Mouse (Mus musculus) lung, embryonic 14.5 days (tissue): ENCODE results near the gene Kcnc2. TPM values are rescaled to one million over a fixed set of nuclear protein-coding genes. Genes with fewer than 3 reads are reported as not detected.

Source experiments
- ATAC-seq: fragments of 200-750 bp; cut with Nextera tagmentation; 2 replicates; pipeline ENCODE4 v1.8.0; 2017; ENCODE audit warnings: mild to moderate bottlenecking, moderate TSS enrichment, moderate library complexity; ENCODE audit not compliant: insufficient read depth
- DNase-seq: peaks from one replicate; pipeline ENCODE4 v3.0.0-alpha.2; 2015
- H3K27ac ChIP-seq: fragments of 300-500 bp; sonication (generic); 2 replicates; pipeline ENCODE4 v1.5.1; 2014; ENCODE audit warnings: low read depth, mild to moderate bottlenecking, moderate library complexity
- H3K27me3 ChIP-seq: fragments of 300-500 bp; sonication (generic); 2 replicates; pipeline ENCODE4 v1.6.1; 2014; ENCODE audit warnings: low read length, control low read depth; ENCODE audit not compliant: insufficient read depth
- H3K36me3 ChIP-seq: fragments of 300-500 bp; sonication (generic); 2 replicates; pipeline ENCODE4 v1.6.1; 2014; ENCODE audit warnings: control low read depth; ENCODE audit not compliant: insufficient read depth
- H3K4me1 ChIP-seq: fragments of 300-500 bp; sonication (generic); 2 replicates; pipeline ENCODE4 v1.6.1; 2014; ENCODE audit warnings: antibody characterized with exemption, control low read depth; ENCODE audit not compliant: insufficient read depth
- H3K4me2 ChIP-seq: fragments of 300-500 bp; sonication (generic); 2 replicates; pipeline ENCODE4 v1.6.1; 2014; ENCODE audit warnings: mild to moderate bottlenecking
- H3K4me3 ChIP-seq: fragments of 300-500 bp; sonication (generic); 2 replicates; pipeline ENCODE4 v1.5.1; 2014; ENCODE audit warnings: low read depth, low read length
- H3K9ac ChIP-seq: fragments of 300-500 bp; sonication (generic); 2 replicates; pipeline ENCODE4 v1.6.1; 2014
- H3K9me3 ChIP-seq: fragments of 300-500 bp; sonication (generic); 2 replicates; pipeline ENCODE4 v1.6.1; 2016; ENCODE audit warnings: low read depth, low read length, control low read depth
- CTCF ChIP-seq: IDR thresholded peaks from 2 replicates; pipeline ENCODE4 v1.5.1; 2016; ENCODE audit warnings: antibody characterized with exemption, low read depth
- WGBS: fragments of 180-500 bp; shearing (Covaris S2); extraction: QIAGEN DNeasy Blood & Tissue Kit; methylation state at CpG from one replicate; pipeline ENCODE4 v1.1.7; 2014; 5-methylcytosine and 5-hydroxymethylcytosine counted together
- polyA plus RNA-seq: library from polyadenylated mRNA; unstranded; fragments of >200 nt; fragmentation: Nextera tagmentation; extraction: Ambion mirVana; gene quantifications from 2 replicates; pipeline ENCODE4 v1.2.1, GENCODE M21; 2014

Gene Kcnc2
- polyA plus RNA-seq, 1 experiment from 2014 or later, result 0.13 TPM

DNA sequence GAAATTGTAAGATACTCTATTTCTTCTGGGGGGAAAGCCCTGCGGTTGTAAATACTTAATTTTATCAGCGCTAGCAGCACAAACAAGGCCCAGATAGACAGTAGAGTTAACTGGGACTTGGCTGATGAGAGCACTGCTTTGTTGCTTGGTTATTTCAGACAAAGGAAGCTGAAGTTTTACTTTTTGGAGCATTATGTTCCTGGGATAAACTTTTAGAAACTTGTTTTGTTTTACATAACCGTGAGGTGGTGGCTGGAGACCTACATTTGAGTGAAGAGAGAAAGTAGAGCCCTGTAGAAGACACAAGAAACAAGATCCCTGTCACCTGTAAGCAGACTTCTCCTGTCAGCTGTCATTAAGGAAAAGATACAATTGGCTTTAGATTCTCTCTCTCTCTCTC, 1.4 kb upstream of the Kcnc2 start:
- H3K4me3 ChIP-seq, result no peak overlapping the region
- no peak for TF ChIP-seq CTCF
- DNase-seq, result no peak
- H3K27ac ChIP-seq, result no peak overlapping the region
- peaks cover 40% of the 10 kb centered on the region for H3K27me3 ChIP-seq
- H3K36me3 ChIP-seq, result no peaks in the 10 kb centered on the region
- 62% methylated on average over 3 of the region's 3 CpGs for WGBS
- ATAC-seq, result no peak
- H3K9me3 ChIP-seq, result no peaks in the 10 kb centered on the region
- no peaks in the 10 kb centered on the region; the same call in 1 of the 2 replicates for H3K4me1 ChIP-seq
- peak overlapping the region; percentile 93 for H3K4me2 ChIP-seq
- no peak overlapping the region for H3K9ac ChIP-seq

DNA sequence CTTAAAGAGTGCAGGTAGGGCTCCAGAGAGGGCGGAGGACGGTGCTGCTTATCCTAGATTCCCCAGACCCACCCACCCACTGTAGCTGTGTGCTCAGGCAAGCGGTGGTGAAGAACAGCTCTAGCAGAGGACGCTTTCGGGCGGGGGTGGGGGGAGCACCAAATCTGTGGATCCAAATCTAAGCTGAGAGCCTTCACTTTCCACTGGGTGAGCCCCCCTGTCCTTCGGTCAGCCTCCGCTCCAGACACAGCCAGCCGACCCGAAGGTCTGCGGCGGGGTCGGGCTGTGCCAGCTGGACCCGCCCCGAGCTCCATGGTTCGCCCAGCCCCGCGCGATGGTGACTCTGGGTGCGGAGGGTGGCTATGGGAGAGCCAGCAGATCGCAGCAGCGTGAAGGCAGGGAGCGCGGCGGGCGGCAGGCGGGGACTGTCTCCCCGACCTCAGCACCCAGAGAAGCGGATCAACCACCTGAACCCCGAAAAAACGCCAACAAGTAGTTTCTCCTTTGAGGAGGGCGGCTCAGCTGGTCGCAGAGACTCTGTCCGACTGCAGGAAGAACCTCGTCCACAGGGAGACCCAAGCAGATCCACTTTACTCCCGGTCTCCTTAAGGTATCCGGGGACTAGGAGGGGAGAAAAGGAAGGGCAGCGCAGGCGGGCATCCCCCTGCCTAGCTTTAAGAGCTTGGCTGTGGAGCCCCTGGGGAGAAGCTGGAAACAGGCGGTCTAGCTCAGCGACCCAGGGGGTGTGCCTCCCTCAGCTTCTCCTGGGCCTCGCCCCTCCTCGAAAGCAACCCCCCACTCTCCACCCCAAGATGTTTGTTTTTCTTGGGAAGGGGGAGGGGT, 761 bp upstream of the Kcnc2 start:
- ATAC-seq, result peak; percentile 78
- 1% methylated on average over 43 of the region's 43 CpGs for WGBS
- H3K27ac ChIP-seq, result no peak overlapping the region

DNA sequence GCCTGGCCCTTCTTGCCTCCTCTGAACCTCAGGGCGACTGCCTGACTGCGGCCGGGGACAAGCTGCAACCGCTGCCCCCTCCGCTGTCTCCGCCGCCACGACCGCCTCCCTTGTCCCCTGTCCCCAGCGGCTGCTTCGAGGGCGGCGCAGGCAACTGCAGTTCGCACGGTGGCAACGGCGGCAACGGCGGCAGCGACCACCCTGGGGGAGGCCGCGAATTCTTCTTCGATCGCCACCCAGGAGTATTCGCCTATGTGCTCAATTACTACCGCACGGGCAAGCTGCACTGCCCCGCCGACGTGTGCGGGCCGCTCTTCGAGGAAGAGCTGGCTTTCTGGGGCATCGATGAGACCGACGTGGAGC, 863 bp downstream of the Kcnc2 start:
- DNase-seq, result peak; percentile 43
- H3K36me3 ChIP-seq, result no peaks in the 10 kb centered on the region
- ATAC-seq, result peak; percentile 10; the same call in 1 of the 2 replicates
- H3K4me2 ChIP-seq, result peak overlapping the region; percentile 93
- peak overlapping the region; percentile 47 for H3K4me3 ChIP-seq
- under 1% methylated on average over 36 of the region's 36 CpGs for WGBS
- no peak overlapping the region for H3K27ac ChIP-seq
- TF ChIP-seq CTCF, result no peak
- H3K27me3 ChIP-seq, result peaks cover 40% of the 10 kb centered on the region
- H3K9me3 ChIP-seq, result no peaks in the 10 kb centered on the region
- H3K4me1 ChIP-seq, result no peaks in the 10 kb centered on the region; the same call in 1 of the 2 replicates
- H3K9ac ChIP-seq, result no peak overlapping the region; the same call in 1 of the 2 replicates

More for the DNA sequence above, 761 bp upstream of the Kcnc2 start:
- H3K9ac ChIP-seq, result peak overlapping the region; percentile 53
- no peaks in the 10 kb centered on the region for H3K36me3 ChIP-seq
- DNase-seq, result peak; percentile 37
- H3K27me3 ChIP-seq, result peaks cover 40% of the 10 kb centered on the region
- peak overlapping the region; percentile 93 for H3K4me2 ChIP-seq
- no peaks in the 10 kb centered on the region; the same call in 1 of the 2 replicates for H3K4me1 ChIP-seq
- no peak for TF ChIP-seq CTCF
- peak overlapping the region; percentile 47 for H3K4me3 ChIP-seq
- H3K9me3 ChIP-seq, result no peaks in the 10 kb centered on the region

DNA sequence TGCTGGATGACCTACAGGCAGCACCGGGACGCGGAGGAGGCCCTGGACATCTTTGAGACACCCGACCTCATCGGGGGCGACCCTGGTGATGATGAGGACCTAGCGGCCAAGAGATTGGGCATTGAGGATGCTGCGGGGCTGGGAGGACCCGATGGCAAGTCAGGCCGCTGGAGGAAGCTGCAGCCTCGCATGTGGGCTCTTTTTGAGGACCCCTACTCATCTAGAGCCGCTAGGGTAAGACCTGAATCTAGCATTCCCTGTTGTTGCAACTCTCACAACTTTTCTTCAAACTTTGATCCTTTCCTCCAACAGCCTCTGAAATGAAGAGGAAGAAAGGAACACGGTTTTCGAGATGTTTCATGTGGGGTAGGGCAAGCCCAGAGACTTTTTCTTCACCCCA, 1.2 kb downstream of the Kcnc2 start:
- H3K36me3 ChIP-seq, result no peaks in the 10 kb centered on the region
- H3K4me3 ChIP-seq, result peak overlapping the region; percentile 47
- no peak for ATAC-seq
- TF ChIP-seq CTCF, result no peak
- no peak for DNase-seq
- peaks cover 40% of the 10 kb centered on the region for H3K27me3 ChIP-seq
- peak overlapping the region; percentile 93 for H3K4me2 ChIP-seq
- H3K9ac ChIP-seq, result no peak overlapping the region
- no peaks in the 10 kb centered on the region for H3K9me3 ChIP-seq
- no peaks in the 10 kb centered on the region; the same call in 1 of the 2 replicates for H3K4me1 ChIP-seq
- 11% methylated on average over 14 of the region's 14 CpGs for WGBS
- H3K27ac ChIP-seq, result no peak overlapping the region

DNA sequence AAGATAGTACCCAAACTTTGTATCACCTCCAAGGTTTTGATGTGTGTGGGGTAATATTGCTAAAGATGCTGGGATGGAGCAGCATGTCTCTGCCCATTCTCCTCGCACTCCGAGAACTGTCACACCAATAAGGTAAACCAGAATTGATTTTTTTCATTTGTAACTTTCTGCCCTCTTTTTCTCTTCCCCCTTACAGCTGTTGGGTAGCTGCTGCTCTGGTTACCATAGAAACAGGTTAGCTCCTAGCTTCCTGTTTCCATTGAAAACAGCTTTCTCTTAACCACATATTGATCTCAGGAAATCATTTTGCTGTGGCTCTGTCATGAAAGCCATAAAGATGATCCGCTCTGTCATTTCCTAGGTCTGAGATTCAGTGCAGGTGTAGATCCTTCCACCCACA, 7.1 kb downstream of the Kcnc2 start:
- WGBS, result 71% methylated on average over 3 of the region's 3 CpGs
- no peak overlapping the region for H3K4me2 ChIP-seq
- ATAC-seq, result no peak

DNA sequence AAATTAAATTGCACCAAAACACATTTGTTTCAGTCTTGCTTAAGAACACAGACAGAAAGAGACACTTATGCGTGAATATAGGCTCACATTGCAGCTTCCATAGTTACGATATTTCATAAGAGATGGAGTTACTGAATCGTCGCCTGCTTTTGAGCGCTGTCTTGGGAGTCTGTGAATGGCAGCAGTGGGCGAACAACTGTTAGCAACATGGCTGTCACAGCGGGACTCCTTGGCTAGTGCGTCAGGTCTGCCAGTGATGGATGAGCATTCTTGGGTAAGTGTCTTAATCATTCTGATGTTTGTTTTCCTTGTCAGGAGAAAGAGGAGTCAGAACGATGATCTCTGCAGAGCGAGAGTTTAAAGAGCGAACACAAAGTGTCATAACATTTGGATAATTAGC, 44.2 kb downstream of the Kcnc2 start:
- no peak for TF ChIP-seq CTCF
- 9% methylated on average over 11 of the region's 11 CpGs for WGBS
- Histone ChIP-seq H3K9me3 (no peaks in the 10 kb centered on the region), H3K9ac (no peak overlapping the region), H3K4me3 (no peak overlapping the region), H3K36me3 (no peaks in the 10 kb centered on the region), H3K4me2 (peak overlapping the region; percentile 30), H3K4me1 (no peaks in the 10 kb centered on the region), H3K27ac (no peak overlapping the region), H3K27me3 (no peaks in the 10 kb centered on the region)
- DNase-seq, result peak; percentile 5
- ATAC-seq, result no peak

More for the DNA sequence above, 7.1 kb downstream of the Kcnc2 start:
- H3K27ac ChIP-seq, result no peak overlapping the region
- H3K36me3 ChIP-seq, result no peaks in the 10 kb centered on the region
- TF ChIP-seq CTCF, result no peak
- no peak overlapping the region for H3K9ac ChIP-seq
- no peak overlapping the region for H3K4me3 ChIP-seq
- H3K9me3 ChIP-seq, result no peaks in the 10 kb centered on the region
- no peaks in the 10 kb centered on the region for H3K27me3 ChIP-seq
- DNase-seq, result no peak
- no peaks in the 10 kb centered on the region for H3K4me1 ChIP-seq

DNA sequence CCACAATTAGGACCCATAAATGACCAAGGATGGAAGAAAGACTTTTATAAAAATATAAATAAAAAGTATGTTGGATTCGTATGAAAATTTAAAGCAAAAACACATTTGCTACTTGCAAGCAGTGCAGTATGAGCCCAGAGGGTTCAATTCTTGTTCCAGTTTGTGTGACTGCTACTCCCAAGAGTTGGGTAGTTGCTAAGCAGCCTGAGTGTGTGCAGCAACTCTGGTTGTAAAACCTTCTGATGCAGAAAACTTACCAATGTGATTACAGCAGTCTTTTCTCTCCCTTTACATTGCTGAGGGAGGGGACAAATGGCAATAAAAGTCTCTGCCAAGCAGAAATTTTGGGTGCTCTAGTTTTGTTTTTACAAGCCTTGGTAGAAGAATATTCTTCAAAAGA, 46.9 kb downstream of the Kcnc2 start:
- no peak for DNase-seq
- no peaks in the 10 kb centered on the region for H3K4me1 ChIP-seq
- no peaks in the 10 kb centered on the region for H3K9me3 ChIP-seq
- H3K27me3 ChIP-seq, result no peaks in the 10 kb centered on the region
- no peak for ATAC-seq
- no peak overlapping the region for H3K27ac ChIP-seq
- H3K4me3 ChIP-seq, result no peak overlapping the region
- no peak overlapping the region for H3K4me2 ChIP-seq
- no peak for TF ChIP-seq CTCF
- no peak overlapping the region for H3K9ac ChIP-seq
- WGBS, result 72% methylated on average over 1 of the region's 1 CpGs
- H3K36me3 ChIP-seq, result no peaks in the 10 kb centered on the region
